Mouse (Mus musculus): ENCODE measurements around the gene Msantd4.
"Not testable (repeated sequence)": the region's sequence is repeated elsewhere in the genome, so short reads cannot be mapped to it uniquely, and the experiment has no call there.

Gene Msantd4

DNA sequence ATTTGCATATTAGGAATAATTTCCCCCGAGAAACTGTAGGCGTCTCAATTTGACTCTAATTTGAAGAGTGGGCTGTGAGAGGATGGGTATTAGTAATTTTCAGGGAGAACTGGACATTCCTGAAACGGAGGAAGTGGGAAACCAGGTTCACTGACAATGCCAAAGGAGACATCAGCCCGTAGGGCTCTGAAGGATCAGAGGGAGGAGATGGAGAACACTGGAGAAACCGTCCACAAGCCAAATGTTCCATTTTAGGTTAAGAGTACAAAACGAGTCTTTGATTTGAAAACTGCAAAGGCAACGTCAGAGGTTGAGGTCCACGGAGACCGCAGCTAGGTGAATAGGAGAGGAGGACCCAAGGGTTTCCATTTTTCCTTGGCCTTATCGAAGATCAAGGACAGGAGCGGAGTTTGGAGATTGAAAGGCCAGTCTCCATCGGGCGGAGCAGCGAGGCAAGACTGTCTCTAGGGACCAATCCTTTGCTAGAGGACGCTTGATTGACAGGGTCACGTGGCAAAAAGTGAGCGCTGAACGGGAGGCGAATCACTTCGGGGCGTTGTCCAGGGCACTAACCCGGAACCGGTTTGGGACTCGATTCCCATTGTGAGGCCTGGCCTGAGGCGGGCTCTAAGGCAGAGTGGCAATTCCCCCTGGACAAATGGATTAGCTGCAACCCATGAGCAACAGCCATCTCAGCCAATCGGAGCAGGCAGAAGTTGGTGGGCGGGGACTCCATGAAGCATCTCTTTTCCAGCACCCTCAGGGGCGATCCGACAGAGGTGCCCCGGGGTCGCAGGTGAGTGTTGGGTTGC, at the start of gene Msantd4:
Gene Msantd4 (plus strand): TSS at position 735 of the 812 bp plus-strand sequence.
- ATAC-seq (ENCODE audit: insufficient number of reproducible peaks, low FRiP score, low TSS enrichment): peak; percentile 100

DNA sequence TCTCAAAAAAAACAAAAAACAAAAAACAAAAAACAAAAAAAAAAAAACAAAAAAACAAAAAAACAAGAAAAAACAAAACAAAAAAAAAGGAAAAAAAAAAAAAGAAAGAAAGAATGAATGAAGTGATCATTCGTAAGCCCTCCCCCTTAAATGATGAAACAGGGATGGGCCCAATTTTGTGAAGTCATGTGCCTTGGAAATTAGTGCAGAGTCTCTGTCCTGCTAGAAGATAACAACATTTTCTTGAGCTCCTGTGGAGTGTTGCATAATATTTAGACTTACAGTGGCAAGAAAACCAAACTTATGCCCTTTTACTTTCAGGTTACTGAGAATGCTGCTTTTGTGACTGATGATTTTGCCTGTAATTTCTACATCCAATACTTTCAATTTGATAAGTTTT, 23.2 kb upstream of the Msantd4 start:
- no peak for ATAC-seq (ENCODE audit: insufficient number of reproducible peaks, low FRiP score, low TSS enrichment)

DNA sequence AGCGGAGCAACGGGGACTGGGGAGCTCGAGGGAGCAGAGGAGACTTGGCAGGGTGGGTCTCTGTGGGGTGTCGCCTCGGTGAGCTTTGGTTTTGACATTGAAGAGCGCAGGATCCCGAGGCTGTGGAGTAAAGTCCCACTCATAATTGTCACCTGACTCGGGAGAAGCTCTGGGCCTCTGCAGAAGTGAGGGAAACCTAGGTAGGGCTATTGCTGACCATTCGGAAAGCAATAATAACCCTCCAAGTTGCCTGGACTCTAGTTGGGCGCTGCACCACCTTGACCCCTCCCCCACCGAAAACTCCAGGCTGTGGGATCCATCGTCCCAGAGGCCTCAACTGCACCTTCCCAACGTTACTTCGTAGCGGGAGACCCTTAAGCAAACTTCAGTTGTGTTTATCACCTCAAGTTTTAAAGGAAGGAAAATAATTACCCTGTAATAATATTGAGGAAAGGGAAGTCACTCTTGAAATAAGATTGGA, 318 bp downstream of the Msantd4 start:
- no peak for ATAC-seq (ENCODE audit: insufficient number of reproducible peaks, low FRiP score, low TSS enrichment)

DNA sequence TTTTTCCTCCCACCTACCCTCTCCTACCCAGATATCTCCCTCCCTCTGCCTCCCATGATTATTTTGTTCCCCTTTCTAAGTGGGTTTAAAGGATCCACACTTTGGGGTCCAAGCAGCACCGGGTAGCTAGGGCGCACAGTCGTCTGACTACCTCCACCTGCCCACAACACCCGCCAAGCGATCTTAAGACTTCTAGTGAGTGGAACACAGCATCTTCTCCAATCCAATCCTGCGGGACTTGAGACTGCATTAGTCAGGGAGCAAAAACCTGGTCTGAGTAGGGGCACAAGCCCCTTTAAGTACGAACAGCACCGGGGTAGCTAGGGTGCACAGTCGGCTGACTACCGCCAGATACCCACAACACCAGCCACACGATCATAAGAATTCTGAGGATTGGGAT, 24.4 kb downstream of the Msantd4 start:
- ATAC-seq (ENCODE audit: insufficient number of reproducible peaks, low FRiP score, low TSS enrichment): not testable (repeated sequence)
